Mouse (Mus musculus) left cerebral cortex, postnatal 36 days (tissue): ENCODE results near the gene Vav2. TPM values are rescaled to one million over a fixed set of nuclear protein-coding genes. Genes with fewer than 3 reads are reported as not detected.

ENCODE experiments used
- DNase-seq, 2 experiments: peaks; one replicate each; pipeline ENCODE4 v3.0.0; 2021 to 2022; ENCODE audit warnings: low spot score in 2 of 2, mixed read lengths in 1 of 2
- intact Hi-C: fragments of 180-260 bp; cut with DNase I; formaldehyde crosslinking; loops from one replicate; pipeline ENCODE4 v1.15.1; 2025
- total RNA-seq, 2 experiments: library from RNA; stranded (reverse); gene quantifications; 2 replicates each; pipeline ENCODE4 v1.2.3; 2021

Vav2 gene
- total RNA-seq, 2 experiments from 2014 or later = 9.6 to 12.3 TPM

- peak in 1 of 2 experiments; percentile 35 for DNase-seq
- intact Hi-C loops = no loop called here
Measured at GRCm38 (mm10) chr2:27442708-27443449, 16.0 kb upstream of the Vav2 start.

DNA sequence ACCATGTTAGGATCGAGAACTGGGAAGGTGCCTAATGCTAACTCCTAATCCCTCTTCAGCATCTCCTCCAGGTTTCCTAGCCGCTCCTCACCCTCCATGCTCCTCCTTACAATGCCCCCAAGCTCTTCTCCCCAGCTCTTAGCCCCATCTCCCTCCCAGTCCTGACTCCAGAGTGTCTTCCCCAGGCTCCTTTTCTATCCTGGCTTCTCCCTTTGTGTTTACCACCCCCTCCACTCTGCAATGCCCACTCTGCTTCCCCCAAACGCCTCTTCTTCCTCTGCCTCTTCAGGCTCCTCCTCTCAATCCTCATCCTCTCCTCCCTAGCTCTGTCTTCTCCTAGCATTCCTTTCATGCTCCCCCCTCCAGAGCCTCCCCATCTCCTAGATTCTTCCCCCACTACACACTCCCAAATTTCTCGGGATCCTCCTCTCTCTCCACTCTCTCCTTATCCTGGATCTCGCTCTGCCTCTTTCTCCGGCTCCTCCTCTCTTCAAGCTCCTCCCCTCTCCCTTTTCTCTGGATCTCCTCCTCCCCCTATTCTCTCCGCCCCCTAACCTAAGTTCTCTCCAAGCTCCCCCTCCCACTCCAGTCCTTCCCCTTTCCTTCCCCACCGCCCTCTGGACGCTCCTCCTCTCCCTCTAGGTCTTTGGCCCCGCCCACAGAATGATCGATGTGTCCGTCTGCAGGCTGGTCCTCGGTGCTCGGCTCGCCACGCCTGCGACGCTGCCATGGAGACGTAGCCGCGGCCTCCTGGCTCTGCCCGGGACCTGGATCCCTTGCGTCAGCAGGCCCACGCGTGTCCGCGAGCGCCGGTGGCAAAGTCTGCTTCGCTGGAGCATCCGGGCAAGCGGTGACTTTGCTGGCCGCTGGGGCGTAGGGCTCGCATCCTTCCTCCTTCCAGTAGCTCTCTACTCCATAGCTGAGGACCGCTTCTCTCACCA, 15.2 kb upstream of the Vav2 start, which contains the start of gene Brd3os:
Gene Brd3os (plus strand): TSS at position 558 of the 941 bp plus-strand sequence.
- intact Hi-C loops = no loop called here

DNA sequence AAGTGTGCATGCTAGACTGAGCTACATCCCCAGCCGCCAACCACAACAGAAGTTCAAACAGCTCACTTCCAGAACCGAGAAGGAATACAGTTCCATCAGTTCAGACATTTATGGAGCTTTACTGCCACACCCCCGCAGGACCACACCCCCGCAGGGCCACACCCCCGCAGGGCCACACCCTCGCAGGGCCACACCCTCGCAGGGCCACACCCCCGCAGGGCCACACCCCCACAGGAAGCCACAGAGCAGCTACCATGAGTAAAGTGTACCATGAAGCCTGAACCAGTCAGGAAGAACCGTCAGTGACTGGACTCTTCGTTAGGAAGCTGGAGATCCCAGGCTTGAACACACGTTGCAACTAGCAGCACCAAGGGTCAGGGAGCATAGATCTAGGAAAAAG, 11.4 kb upstream of the Vav2 start:
- intact Hi-C loops = no loop called here
- DNase-seq = no peak

More for the DNA sequence above, 15.2 kb upstream of the Vav2 start, which contains the start of gene Brd3os:
- peak; percentile 94 to 96 for DNase-seq

GRCm38 (mm10) chr2:27437876-27438275, 11.0 kb upstream of the Vav2 start:
- intact Hi-C loops = no loop called here
- DNase-seq = no peak

- intact Hi-C loops = no loop called here
- DNase-seq = no peak
Measured at GRCm38 (mm10) chr2:27432599-27432998, 5.8 kb upstream of the Vav2 start.

GRCm38 (mm10) chr2:27430621-27431020, 3.8 kb upstream of the Vav2 start:
- intact Hi-C loops = no loop called here
- peak; percentile 58 to 67 for DNase-seq

DNA sequence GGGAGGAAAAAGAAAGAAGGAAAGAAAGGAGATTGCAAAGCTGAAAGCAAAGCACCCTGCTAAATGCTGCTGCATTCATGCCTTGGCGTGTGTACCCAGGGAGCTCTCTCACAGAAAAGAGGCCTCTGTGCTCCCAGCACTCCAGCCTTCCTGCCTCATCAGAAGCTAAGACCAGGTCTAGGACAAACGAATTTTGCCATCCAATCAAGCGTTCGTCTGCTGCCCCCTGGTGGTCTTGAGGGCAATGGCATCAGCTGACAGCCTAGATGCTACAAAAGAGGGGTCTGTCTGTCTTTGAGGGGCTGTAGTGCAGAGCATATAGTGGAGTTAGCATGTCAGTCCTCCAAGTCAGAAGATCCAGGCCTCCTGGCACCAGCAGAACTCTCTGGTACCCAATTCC, 1.2 kb upstream of the Vav2 start:
- DNase-seq = peak; percentile 69 to 83
- intact Hi-C loops = loop anchor here (1.0 to 2.0 kb wide), 2 partner anchors 139 to 147 kb away; no protein-coding TSS in a partner anchor

- peak in 1 of 2 experiments; percentile 43 for DNase-seq
- intact Hi-C loops = no loop called here
Measured at GRCm38 (mm10) chr2:27426406-27426854, 403 bp downstream of the Vav2 start.

GRCm38 (mm10) chr2:27425751-27426405, 955 bp downstream of the Vav2 start:
- DNase-seq = no peak
- intact Hi-C loops = no loop called here

DNA sequence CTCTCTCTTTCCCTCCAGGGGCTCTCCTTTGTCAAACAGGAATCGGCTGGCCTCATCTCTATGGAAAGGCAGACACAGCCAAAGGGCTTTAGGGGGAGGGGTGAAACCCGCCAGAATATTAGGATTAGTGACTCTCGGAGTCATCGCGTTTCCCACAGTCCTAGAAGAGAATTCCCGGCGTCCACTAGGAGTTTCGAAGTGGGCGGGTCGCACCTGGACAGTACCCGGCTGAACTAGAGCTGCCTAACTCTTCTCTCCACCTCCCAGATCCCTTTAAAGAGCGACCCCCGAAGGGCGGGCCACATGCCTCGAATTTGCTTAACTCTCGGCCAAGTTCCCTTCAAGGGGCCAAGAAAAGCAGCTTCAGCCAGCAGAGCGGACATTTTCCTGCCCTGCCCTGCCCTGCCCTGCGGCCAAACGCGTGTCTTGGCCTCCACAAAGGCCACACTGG, 1.6 kb downstream of the Vav2 start:
- intact Hi-C loops = no loop called here
- no peak for DNase-seq

DNA sequence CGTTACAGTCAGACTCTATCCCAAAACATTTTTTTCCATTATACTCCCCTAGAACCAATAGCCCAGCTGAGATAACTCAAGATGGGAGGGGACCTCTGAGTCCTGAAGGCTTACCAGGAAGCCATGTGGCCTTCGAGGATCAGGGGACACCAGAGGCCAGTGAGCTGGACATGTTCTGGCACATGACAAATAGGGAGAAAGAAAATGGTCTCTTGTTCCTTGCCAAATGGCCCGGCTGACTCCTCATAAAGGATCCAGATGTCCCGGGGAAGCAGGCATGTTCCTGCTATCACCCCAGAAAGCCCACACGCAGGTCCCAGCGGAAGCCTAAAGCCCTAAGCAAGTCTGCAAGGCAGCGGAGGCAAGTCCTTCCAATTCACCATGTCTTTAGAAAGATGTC, 3.2 kb downstream of the Vav2 start:
- DNase-seq = no peak
- intact Hi-C loops = no loop called here

- DNase-seq = peak in 1 of 2 experiments; percentile 45
- intact Hi-C loops = no loop called here
Measured at GRCm38 (mm10) chr2:27421293-27422068, 5.4 kb downstream of the Vav2 start.

GRCm38 (mm10) chr2:27418577-27419070, 8.2 kb downstream of the Vav2 start:
- DNase-seq = no peak
- intact Hi-C loops = no loop called here

DNA sequence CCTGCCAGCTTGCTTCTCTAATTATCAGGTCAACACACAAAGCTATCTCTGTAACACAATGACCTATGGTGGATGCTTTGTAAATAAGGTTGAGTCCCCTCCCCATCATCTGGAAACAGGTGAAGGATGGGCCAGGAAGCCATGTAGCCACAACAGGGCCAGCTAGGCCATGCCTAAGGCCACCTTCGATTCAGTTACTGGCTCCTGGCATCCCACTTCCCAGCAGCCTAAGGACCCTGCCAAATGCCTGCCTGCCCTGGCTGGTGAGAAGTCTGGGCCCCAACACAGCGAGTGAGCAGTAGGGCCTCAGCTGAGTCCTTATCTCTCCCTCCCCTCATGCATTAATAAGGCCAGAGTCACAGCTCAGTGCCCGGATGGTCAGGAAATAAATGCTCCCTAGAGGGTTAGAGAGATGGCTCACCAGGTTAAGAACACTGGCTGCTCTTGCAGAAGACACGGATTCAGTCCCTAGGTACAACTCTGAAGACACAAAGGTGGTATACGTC, 9.1 kb downstream of the Vav2 start:
- intact Hi-C loops = no loop called here
- no peak for DNase-seq

- intact Hi-C loops = no loop called here
- no peak for DNase-seq
Measured at GRCm38 (mm10) chr2:27416425-27416824, 10.4 kb downstream of the Vav2 start.

DNA sequence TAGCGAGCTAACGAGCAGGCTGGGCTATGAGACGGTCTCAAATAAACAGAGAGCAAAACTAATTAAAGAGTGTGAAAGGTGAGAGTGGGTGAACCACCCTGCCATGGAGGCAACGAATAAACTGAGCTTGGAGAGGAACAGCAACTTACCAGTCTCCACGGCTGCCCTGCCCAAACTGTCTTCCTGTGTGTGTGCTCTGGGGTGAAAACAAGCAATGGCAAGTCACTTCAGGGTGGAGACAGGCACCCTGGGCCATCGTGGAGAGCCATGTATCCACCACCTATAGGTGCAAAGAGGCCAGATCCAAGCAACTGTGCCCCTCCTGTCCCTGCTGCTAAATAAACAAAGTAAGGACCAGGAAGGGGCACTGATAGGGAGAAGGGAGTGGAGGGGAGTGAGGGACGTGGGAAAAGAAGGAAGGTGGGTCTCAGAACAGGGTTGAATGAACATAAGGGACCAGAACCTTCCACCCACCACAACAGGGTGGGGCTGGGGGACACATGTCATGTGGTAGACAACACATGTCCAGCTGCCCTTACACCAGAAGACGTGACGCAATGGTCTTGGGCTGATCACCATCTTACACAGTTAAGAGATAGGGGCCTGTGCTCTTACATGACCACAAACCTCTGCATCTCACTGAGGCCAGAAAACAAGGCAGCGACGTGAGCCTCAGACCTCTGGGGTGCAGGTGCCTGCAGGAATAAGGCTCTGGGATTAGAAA, 11.6 kb downstream of the Vav2 start:
- DNase-seq = no peak
- intact Hi-C loops = no loop called here

DNA sequence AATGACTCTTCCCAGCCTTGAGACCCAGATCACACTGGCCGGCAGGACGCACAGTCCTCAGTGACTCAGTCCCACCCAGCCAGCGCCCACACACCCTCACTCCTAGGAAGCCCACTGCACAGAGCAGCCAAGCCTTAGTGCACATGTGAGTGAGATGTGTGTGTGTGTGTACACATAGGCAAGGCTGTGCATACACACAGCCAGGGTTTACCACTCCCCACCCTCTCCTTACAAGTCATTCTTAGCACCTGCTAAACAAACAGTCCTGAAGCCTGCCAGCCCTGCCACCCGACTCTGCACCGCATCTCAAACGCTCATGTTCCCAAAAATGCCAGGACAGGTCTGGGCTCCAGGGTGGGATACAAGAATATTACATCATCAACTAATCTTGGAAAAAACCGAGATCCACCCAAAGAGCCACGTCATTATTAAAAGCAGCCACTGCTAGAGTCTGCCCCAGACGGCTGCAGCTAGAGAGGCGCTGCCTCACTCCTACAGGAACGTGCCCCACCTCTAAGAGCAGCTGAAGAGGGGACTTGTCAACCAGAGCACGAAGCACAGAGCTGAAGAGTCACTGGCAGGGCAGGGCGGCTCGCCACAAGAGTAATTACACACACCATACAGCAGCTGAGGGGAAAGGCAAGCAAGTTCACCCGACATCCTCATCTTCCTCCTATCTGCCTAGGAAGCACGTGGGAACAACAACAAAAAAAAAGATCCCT, 12.7 kb downstream of the Vav2 start:
- no peak for DNase-seq
- intact Hi-C loops = no loop called here

- intact Hi-C loops = no loop called here
- DNase-seq = no peak
Measured at GRCm38 (mm10) chr2:27413582-27413935, 13.3 kb downstream of the Vav2 start.
